Mouse (Mus musculus): ENCODE results near the gene Adamts16.

GRCm38 (mm10) chr13:70714081-70714775, 127.4 kb downstream of the Adamts16 start:
- TF ChIP-seq CTCF (IDR thresholded peaks at IDR 0.05; ENCODE audit: borderline replicate concordance, control insufficient read depth, extremely low read depth, insufficient read depth, low read length, poor library complexity) (no peak), POLR2A (IDR thresholded peaks at IDR 0.05; ENCODE audit: control insufficient read depth, extremely low read depth, insufficient read depth, low read length, poor library complexity) (no peak)

All from thymus, adult 2 months (tissue).